Mouse (Mus musculus): ENCODE data around the gene Gm20388.
A peak's percentile ranks its signal among the peaks of the same experiment; 100 is the strongest.

- TF ChIP-seq POLR2A (IDR thresholded peaks at IDR 0.05; ENCODE audit: borderline replicate concordance, insufficient read depth, low read length): no peak
- TF ChIP-seq CTCF (IDR thresholded peaks at IDR 0.05; ENCODE audit: borderline replicate concordance, insufficient read depth, low read depth, low read length): peak; percentile 60
Observed at GRCm38 (mm10) chr8:119887130-119887529, 23.5 kb upstream of the Gm20388 start.
